ENCODE assay signal across 18 mouse cellular contexts in the genomic region with DNA sequence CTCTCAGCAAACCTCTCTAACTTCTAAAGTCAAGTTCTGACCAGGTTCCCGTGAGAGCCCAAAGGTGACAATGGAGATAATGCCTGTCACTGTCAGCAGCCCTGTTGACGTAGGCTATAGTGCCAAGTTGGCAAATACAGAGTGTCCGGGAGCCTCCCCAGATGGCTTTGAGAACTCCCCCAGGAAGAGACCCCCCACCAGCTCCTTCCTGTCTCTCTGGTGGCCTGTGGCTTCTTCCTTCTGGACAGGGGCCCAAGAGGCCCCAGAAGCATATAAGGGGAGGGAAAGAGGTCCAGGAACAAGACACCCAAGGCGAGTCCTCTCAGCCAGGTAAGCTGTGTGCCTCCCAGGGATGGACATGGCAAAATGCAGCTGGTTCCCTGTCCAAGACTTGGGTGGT. TPM values are rescaled to one million over a fixed set of nuclear protein-coding genes. Genes with fewer than 3 reads are reported as not detected.
"Had no signal": no experiment of that assay in that cellular context is flagged by ENCODE, and none has a peak within 500 bp of the region (broad histone marks: within the 10 kb centered on the region; RNA-seq: fewer than 3 reads in every experiment).

Dcpp3 (plus strand) TSS at position 301 of the 400 bp plus-strand sequence.

RNA-seq across cellular contexts. Expression of gene Dcpp3, which starts in this region (rescaled TPM):
- polyA plus RNA-seq: cerebellum, adult 2 months; cortical plate, adult 2 months; embryonic facial prominence, embryonic 10.5 days; embryonic facial prominence, embryonic 11.5 days; embryonic facial prominence, embryonic 12.5 days; embryonic facial prominence, embryonic 13.5 days; erythroblast, embryonic 14.5 days; forebrain, embryonic 10.5 days; forebrain, embryonic 11.5 days; forebrain, embryonic 12.5 days; forebrain, embryonic 13.5 days; forebrain, embryonic 14.5 days; forebrain, embryonic 15.5 days; forebrain, embryonic 16.5 days; forebrain, postnatal 0 days; frontal cortex, adult 2 months; gonadal fat pad, adult 2 months; heart, adult 2 months had no signal
